Mouse (Mus musculus) forebrain, embryonic 12.5 days (tissue): ENCODE measurements around the gene Foxn1. TPM values are rescaled to one million over a fixed set of nuclear protein-coding genes. Genes with fewer than 3 reads are reported as not detected.

Experiments used
- ATAC-seq: fragments of 200-750 bp; cut with Nextera tagmentation; 2 replicates; pipeline ENCODE4 v1.8.0; 2017; ENCODE audit warnings: moderate TSS enrichment; ENCODE audit not compliant: low FRiP score
- H3K27ac ChIP-seq: fragments of 300-500 bp; sonication (generic); 2 replicates; pipeline ENCODE4 v1.5.1; 2016; ENCODE audit warnings: mild to moderate bottlenecking
- H3K27me3 ChIP-seq: fragments of 300-500 bp; sonication (generic); 2 replicates; pipeline ENCODE4 v1.6.1; 2016; ENCODE audit warnings: mild to moderate bottlenecking
- H3K36me3 ChIP-seq: fragments of 300-500 bp; sonication (generic); replicated peaks from 2 replicates; pipeline ENCODE4 v1.6.1; 2016; ENCODE audit warnings: mild to moderate bottlenecking
- H3K4me1 ChIP-seq: fragments of 300-500 bp; sonication (generic); 2 replicates; pipeline ENCODE4 v1.6.1; 2016
- H3K4me2 ChIP-seq: fragments of 300-500 bp; sonication (generic); 2 replicates; pipeline ENCODE4 v1.6.1; 2016; ENCODE audit warnings: mild to moderate bottlenecking, moderate library complexity
- H3K4me3 ChIP-seq: fragments of 300-500 bp; sonication (generic); replicated peaks from 2 replicates; pipeline ENCODE4 v1.5.1; 2016; ENCODE audit warnings: mild to moderate bottlenecking
- H3K9ac ChIP-seq: fragments of 300-500 bp; sonication (generic); 2 replicates; pipeline ENCODE4 v1.6.1; 2016; ENCODE audit warnings: mild to moderate bottlenecking
- H3K9me3 ChIP-seq: fragments of 300-500 bp; sonication (generic); 2 replicates; pipeline ENCODE4 v1.6.1; 2016
- WGBS: fragments of 180-500 bp; shearing (Covaris S2); methylation state at CpG from one replicate; pipeline ENCODE4 v1.1.7; 2016; 5-methylcytosine and 5-hydroxymethylcytosine counted together
- polyA plus RNA-seq: library from polyadenylated mRNA; unstranded; fragments of >200 nt; fragmentation: Nextera tagmentation; extraction: Ambion mirVana; gene quantifications from 2 replicates; pipeline ENCODE4 v1.2.1, GENCODE M21; 2016

The Foxn1 gene
- polyA plus RNA-seq, 1 experiment from 2014 or later = not detected

GRCm38 (mm10) chr11:78420263-78420889, 34.0 kb upstream of the Foxn1 start:
- H3K9ac ChIP-seq = no peak overlapping the region
- WGBS = 82% methylated on average over 12 of the region's 12 CpGs
- no peak overlapping the region for H3K4me2 ChIP-seq
- H3K27me3 ChIP-seq = peaks cover 4% of the 10 kb centered on the region; the same call in 1 of the 2 replicates
- H3K9me3 ChIP-seq = no peaks in the 10 kb centered on the region
- no peak overlapping the region for H3K4me3 ChIP-seq
- no peak for ATAC-seq
- no peak overlapping the region for H3K27ac ChIP-seq
- H3K36me3 ChIP-seq = no peaks in the 10 kb centered on the region
- no peaks in the 10 kb centered on the region for H3K4me1 ChIP-seq

DNA sequence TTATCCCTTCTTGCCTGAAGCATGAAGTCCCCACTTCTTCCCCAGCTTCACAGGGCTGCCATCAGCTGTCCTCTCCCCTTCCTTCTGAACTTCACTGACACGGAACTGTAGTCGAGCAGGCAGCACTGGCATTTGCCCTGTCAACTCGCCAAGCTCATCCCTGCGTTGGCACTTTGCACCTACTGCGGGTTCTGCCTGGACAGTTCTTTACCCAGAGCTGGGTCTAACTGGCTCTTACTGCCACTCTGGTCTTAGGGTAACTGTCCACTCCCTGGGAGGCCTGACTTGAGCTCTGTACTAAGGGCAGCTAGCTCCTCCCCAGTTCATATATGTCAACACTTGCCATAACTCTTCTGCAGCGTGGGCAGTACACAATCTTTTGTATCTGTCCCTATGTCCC, 30.5 kb upstream of the Foxn1 start:
- Histone ChIP-seq H3K4me3 (no peak overlapping the region), H3K4me1 (no peaks in the 10 kb centered on the region), H3K27ac (no peak overlapping the region), H3K9ac (no peak overlapping the region), H3K4me2 (no peak overlapping the region), H3K27me3 (peaks cover 7% of the 10 kb centered on the region; the same call in 1 of the 2 replicates), H3K9me3 (no peaks in the 10 kb centered on the region), H3K36me3 (no peaks in the 10 kb centered on the region)
- no peak for ATAC-seq
- 85% methylated on average over 6 of the region's 6 CpGs for WGBS

- Histone ChIP-seq H3K36me3 (no peaks in the 10 kb centered on the region), H3K9me3 (no peaks in the 10 kb centered on the region), H3K9ac (no peak overlapping the region), H3K27me3 (0 out of 2 replicates have a peak, but pooled peaks cover 2% of the 10 kb centered on the region), H3K4me2 (no peak overlapping the region), H3K27ac (no peak overlapping the region), H3K4me3 (no peak overlapping the region), H3K4me1 (no peaks in the 10 kb centered on the region)
- 74% methylated on average over 6 of the region's 6 CpGs for WGBS
- ATAC-seq = no peak
Observed at GRCm38 (mm10) chr11:78412861-78413260, 26.5 kb upstream of the Foxn1 start.

DNA sequence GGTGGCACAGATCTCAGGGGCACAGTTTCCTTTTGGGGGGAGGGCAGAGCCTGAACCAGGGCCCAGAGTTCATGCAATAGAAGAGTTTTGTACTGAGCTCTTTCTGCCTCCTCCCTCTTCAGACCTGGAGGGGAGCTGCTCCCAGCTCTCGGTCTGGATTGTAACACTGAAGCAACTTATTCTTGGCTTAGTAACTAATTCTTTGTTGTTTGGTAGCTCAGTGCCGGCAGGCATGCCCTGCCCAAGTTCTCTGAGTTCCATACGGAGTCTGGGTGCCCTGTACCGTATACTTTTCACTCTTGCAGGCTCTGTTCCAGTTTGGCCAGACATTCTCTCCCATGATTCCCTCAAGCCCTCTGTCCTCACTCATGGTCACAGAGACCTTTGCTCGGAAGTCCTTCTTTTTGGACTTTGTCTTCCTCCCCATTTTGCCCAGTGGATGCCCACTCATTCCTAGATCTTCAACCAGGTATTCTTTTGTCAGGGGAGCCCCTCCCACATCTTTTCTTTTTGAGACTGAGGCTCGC, 26.0 kb upstream of the Foxn1 start:
- Histone ChIP-seq H3K4me3 (no peak overlapping the region), H3K27ac (no peak overlapping the region), H3K4me2 (no peak overlapping the region), H3K9ac (no peak overlapping the region), H3K4me1 (no peaks in the 10 kb centered on the region), H3K27me3 (0 out of 2 replicates have a peak, but pooled peaks cover 2% of the 10 kb centered on the region), H3K9me3 (no peaks in the 10 kb centered on the region), H3K36me3 (no peaks in the 10 kb centered on the region)
- no peak for ATAC-seq
- WGBS = 76% methylated on average over 6 of the region's 6 CpGs

DNA sequence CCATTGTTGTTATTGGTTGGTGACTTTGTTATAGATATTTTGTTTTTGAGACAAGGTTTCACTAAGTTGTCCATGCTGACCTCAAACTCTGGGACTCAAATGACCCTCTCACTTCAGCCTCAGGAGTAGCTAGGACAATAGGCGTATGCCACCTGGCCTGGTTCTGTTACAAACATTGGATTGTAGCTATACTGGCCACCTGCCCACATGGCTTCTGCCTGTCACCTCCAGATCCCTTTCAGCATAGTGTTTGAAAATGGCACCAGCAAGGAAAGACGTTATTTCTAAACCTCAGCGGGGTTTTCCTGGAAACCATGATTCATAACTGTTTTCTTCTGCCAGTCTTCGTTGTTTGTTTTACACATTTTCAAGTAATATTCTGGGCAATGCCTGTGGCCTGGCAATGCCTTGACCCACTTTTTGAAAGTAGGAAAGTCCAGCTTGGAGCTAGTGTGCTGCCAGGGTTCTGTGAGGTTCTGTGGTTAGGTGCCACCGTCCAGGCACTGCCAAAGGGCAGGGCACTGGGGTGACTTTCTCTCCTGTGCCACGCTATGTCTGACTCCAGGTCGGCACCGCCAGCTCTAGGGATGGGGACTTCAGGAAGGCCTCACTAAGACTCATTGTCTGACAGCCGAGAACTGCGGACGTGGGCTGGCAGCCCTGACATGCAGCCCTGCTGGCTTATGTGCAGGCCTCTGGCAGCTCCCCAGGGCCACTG, 25.4 kb upstream of the Foxn1 start:
- H3K27ac ChIP-seq = no peak overlapping the region
- no peak overlapping the region for H3K9ac ChIP-seq
- no peaks in the 10 kb centered on the region for H3K36me3 ChIP-seq
- H3K9me3 ChIP-seq = no peaks in the 10 kb centered on the region
- H3K4me2 ChIP-seq = no peak overlapping the region
- WGBS = 84% methylated on average over 11 of the region's 11 CpGs
- no peak for ATAC-seq
- no peak overlapping the region for H3K4me3 ChIP-seq
- 0 out of 2 replicates have a peak, but pooled peaks cover 2% of the 10 kb centered on the region for H3K27me3 ChIP-seq
- no peaks in the 10 kb centered on the region for H3K4me1 ChIP-seq

- Histone ChIP-seq H3K9me3 (no peaks in the 10 kb centered on the region), H3K27me3 (0 out of 2 replicates have a peak, but pooled peaks cover 2% of the 10 kb centered on the region), H3K9ac (no peak overlapping the region), H3K4me2 (no peak overlapping the region), H3K27ac (no peak overlapping the region), H3K36me3 (no peaks in the 10 kb centered on the region), H3K4me1 (no peaks in the 10 kb centered on the region), H3K4me3 (no peak overlapping the region)
- no peak for ATAC-seq
- 88% methylated on average over 9 of the region's 9 CpGs for WGBS
Observed at GRCm38 (mm10) chr11:78408256-78409240, 22.2 kb upstream of the Foxn1 start.

DNA sequence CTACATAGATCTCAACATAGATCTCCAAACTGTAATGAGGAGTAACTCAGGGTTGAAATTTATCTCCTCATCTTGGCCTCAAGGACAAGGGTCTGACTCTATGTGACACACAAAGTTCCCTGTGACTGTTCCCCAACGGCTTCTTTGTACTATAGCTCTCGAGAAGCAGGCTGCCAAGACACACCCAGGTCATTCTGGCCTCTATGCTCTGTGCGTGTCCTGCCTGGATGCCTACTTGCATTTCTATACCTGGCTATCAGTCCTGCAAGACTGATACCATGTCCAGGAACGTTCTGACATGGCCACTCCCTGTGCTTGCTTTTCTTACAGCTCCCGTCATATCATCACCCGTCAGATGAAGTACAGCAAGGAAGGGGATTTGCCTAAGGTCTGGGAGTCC, 15.7 kb upstream of the Foxn1 start:
- Histone ChIP-seq H3K9ac (no peak overlapping the region), H3K36me3 (no peaks in the 10 kb centered on the region), H3K4me3 (no peak overlapping the region), H3K9me3 (no peaks in the 10 kb centered on the region), H3K4me2 (no peak overlapping the region), H3K4me1 (peaks cover 4% of the 10 kb centered on the region), H3K27ac (no peak overlapping the region), H3K27me3 (peaks cover 6% of the 10 kb centered on the region; the same call in 1 of the 2 replicates)
- 83% methylated on average over 6 of the region's 6 CpGs for WGBS
- no peak for ATAC-seq

- H3K4me1 ChIP-seq = peaks cover 8% of the 10 kb centered on the region
- no peaks in the 10 kb centered on the region for H3K9me3 ChIP-seq
- WGBS = 75% methylated on average over 3 of the region's 3 CpGs
- ATAC-seq = no peak
- no peak overlapping the region for H3K4me3 ChIP-seq
- H3K27me3 ChIP-seq = peaks cover 6% of the 10 kb centered on the region; the same call in 1 of the 2 replicates
- no peak overlapping the region for H3K27ac ChIP-seq
- H3K9ac ChIP-seq = no peak overlapping the region
- H3K4me2 ChIP-seq = no peak overlapping the region
- no peaks in the 10 kb centered on the region for H3K36me3 ChIP-seq
Observed at GRCm38 (mm10) chr11:78401469-78401868, 15.1 kb upstream of the Foxn1 start.

DNA sequence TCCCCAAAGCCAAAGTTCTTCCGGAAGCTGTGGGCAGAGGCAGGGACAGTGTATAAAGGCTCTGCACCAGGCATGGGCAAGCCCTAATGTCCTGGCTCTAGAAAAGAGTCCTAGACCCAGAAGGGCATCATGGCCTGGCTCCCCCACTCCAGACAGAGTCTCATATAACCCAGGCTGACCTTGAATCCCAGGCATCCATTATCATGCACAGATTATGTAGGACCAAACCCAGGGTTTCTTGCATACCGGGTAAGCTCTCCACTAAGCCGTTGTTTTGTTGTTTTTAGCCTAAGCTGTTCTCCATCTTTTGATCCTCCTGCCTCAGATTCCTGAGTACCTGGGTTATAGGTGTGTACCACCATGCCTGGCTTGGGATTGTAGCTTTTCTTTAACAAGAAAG, 14.6 kb upstream of the Foxn1 start:
- Histone ChIP-seq H3K9me3 (no peaks in the 10 kb centered on the region), H3K27me3 (peaks cover 6% of the 10 kb centered on the region; the same call in 1 of the 2 replicates), H3K9ac (no peak overlapping the region), H3K4me1 (peaks cover 8% of the 10 kb centered on the region), H3K27ac (no peak overlapping the region), H3K36me3 (no peaks in the 10 kb centered on the region), H3K4me3 (no peak overlapping the region), H3K4me2 (no peak overlapping the region)
- no peak for ATAC-seq
- 55% methylated on average over 3 of the region's 3 CpGs for WGBS

- no peak for ATAC-seq
- Histone ChIP-seq H3K27ac (no peak overlapping the region), H3K9me3 (no peaks in the 10 kb centered on the region), H3K4me1 (peaks cover 8% of the 10 kb centered on the region), H3K27me3 (peaks cover 6% of the 10 kb centered on the region; the same call in 1 of the 2 replicates), H3K9ac (no peak overlapping the region), H3K36me3 (no peaks in the 10 kb centered on the region), H3K4me3 (no peak overlapping the region), H3K4me2 (no peak overlapping the region)
- 16% methylated on average over 8 of the region's 8 CpGs for WGBS
Observed at GRCm38 (mm10) chr11:78399680-78400079, 13.3 kb upstream of the Foxn1 start.

DNA sequence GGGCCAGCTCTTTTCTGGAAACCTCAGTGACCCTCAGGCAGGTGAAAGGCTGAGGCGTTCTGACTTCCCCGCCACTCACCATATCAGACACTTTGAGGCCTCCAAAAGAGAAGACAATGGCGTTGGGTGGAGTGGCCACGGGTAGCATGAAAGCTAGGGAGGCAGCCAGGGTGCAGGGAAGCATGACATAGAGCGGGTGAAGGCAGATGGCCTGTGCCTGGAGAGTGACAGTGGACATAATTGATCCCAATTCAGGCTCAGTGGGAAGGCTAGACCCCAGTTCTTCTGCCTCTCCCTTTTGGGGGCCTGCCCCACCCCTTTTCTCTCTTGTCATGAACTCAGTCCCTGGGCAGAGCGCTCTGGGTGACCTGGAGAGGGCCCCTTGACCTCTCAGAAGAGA, 11.9 kb upstream of the Foxn1 start:
- Histone ChIP-seq H3K4me1 (peaks cover 8% of the 10 kb centered on the region), H3K27me3 (peaks cover 6% of the 10 kb centered on the region; the same call in 1 of the 2 replicates), H3K9me3 (no peaks in the 10 kb centered on the region), H3K9ac (no peak overlapping the region), H3K27ac (no peak overlapping the region), H3K4me3 (no peak overlapping the region), H3K4me2 (no peak overlapping the region), H3K36me3 (no peaks in the 10 kb centered on the region)
- 73% methylated on average over 6 of the region's 6 CpGs for WGBS
- no peak for ATAC-seq

DNA sequence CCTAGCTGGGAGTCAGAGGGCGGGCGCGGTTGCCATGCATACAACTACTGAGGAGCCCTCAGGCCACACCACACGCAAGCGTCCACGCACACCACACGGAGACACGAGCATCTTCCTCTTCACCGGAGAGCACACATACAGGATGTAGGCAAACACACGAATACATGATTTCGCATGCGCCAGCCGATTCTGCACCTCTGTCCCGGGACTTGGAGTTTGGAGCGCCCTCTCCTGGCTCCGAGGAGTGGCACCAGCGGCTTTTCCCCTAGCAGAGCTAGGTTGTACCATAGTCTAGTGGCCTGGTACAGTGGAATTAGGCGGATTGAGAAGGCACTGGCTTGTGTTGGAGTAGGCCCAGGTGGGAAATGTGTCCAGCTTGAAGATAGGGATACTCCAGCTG, 11.0 kb upstream of the Foxn1 start:
- no peaks in the 10 kb centered on the region for H3K36me3 ChIP-seq
- peak overlapping the region; percentile 51 for H3K4me2 ChIP-seq
- H3K9me3 ChIP-seq = no peaks in the 10 kb centered on the region
- H3K27me3 ChIP-seq = peaks cover 6% of the 10 kb centered on the region; the same call in 1 of the 2 replicates
- peak; percentile 39; the same call in 1 of the 2 replicates for ATAC-seq
- 6% methylated on average over 18 of the region's 18 CpGs for WGBS
- peak overlapping the region; percentile 23 for H3K4me3 ChIP-seq
- H3K4me1 ChIP-seq = peaks cover 8% of the 10 kb centered on the region
- H3K27ac ChIP-seq = peak overlapping the region; percentile 13; the same call in 1 of the 2 replicates
- H3K9ac ChIP-seq = peak overlapping the region; percentile 38; the same call in 1 of the 2 replicates
